Mouse (Mus musculus): ENCODE results near the gene Gpr21.
A peak's percentile ranks its signal among the peaks of the same experiment; 100 is the strongest.
"Not testable (repeated sequence)": the region's sequence is repeated elsewhere in the genome, so short reads cannot be mapped to it uniquely, and the experiment has no call there.

Gpr21 gene

GRCm38 (mm10) chr2:37516030-37516710 is at the start of gene Gpr21:
Gene Gpr21, plus strand, starts transcription at chr2:37516332.
- DNase-seq (ENCODE audit: low read depth, low spot score), result no peak

- no peak for DNase-seq (ENCODE audit: low read depth, low spot score)
These were observed 36.6 kb upstream of the Gpr21 start for GRCm38 (mm10) chr2:37479559-37479958.

- DNase-seq (ENCODE audit: low read depth, low spot score), result no peak
These were observed 36.1 kb upstream of the Gpr21 start for GRCm38 (mm10) chr2:37480039-37480438.

GRCm38 (mm10) chr2:37484165-37484564 is 32.0 kb upstream of the Gpr21 start:
- DNase-seq (ENCODE audit: low read depth, low spot score), result no peak

GRCm38 (mm10) chr2:37485370-37485769 is 30.8 kb upstream of the Gpr21 start:
- DNase-seq (ENCODE audit: low read depth, low spot score), result peak; percentile 84

- DNase-seq (ENCODE audit: low read depth, low spot score), result no peak
These were observed 29.7 kb upstream of the Gpr21 start for GRCm38 (mm10) chr2:37486408-37486807.

- DNase-seq (ENCODE audit: low read depth, low spot score), result no peak
These were observed 27.2 kb upstream of the Gpr21 start for GRCm38 (mm10) chr2:37488956-37489355.

- peak; percentile 96 for DNase-seq (ENCODE audit: low read depth, low spot score)
These were observed 18.8 kb upstream of the Gpr21 start for GRCm38 (mm10) chr2:37497321-37497720.

- DNase-seq (ENCODE audit: low read depth, low spot score), result not testable (repeated sequence)
These were observed 10.3 kb upstream of the Gpr21 start for GRCm38 (mm10) chr2:37505856-37506255.

GRCm38 (mm10) chr2:37511134-37511901 is 4.8 kb upstream of the Gpr21 start:
- no peak for DNase-seq (ENCODE audit: low read depth, low spot score)

- no peak for DNase-seq (ENCODE audit: low read depth, low spot score)
These were observed 860 bp downstream of the Gpr21 start for GRCm38 (mm10) chr2:37516922-37517462.

- no peak for DNase-seq (ENCODE audit: low read depth, low spot score)
These were observed 2.6 kb downstream of the Gpr21 start for GRCm38 (mm10) chr2:37518561-37519285.

GRCm38 (mm10) chr2:37519286-37519640 is 3.1 kb downstream of the Gpr21 start:
- DNase-seq (ENCODE audit: low read depth, low spot score), result no peak

GRCm38 (mm10) chr2:37527587-37527986 is 11.5 kb downstream of the Gpr21 start:
- peak; percentile 12 for DNase-seq (ENCODE audit: low read depth, low spot score)

GRCm38 (mm10) chr2:37529397-37529796 is 13.3 kb downstream of the Gpr21 start:
- DNase-seq (ENCODE audit: low read depth, low spot score), result no peak

GRCm38 (mm10) chr2:37530766-37531165 is 14.6 kb downstream of the Gpr21 start:
- no peak for DNase-seq (ENCODE audit: low read depth, low spot score)

GRCm38 (mm10) chr2:37531639-37532038 is 15.5 kb downstream of the Gpr21 start:
- no peak for DNase-seq (ENCODE audit: low read depth, low spot score)

GRCm38 (mm10) chr2:37549346-37550012 is 33.3 kb downstream of the Gpr21 start:
- no peak for DNase-seq (ENCODE audit: low read depth, low spot score)

- no peak for DNase-seq (ENCODE audit: low read depth, low spot score)
These were observed 40.2 kb downstream of the Gpr21 start for GRCm38 (mm10) chr2:37556366-37556765.

- no peak for DNase-seq (ENCODE audit: low read depth, low spot score)
These were observed 49.4 kb downstream of the Gpr21 start for GRCm38 (mm10) chr2:37565579-37565978.

GRCm38 (mm10) chr2:37566035-37566434 is 49.9 kb downstream of the Gpr21 start:
- DNase-seq (ENCODE audit: low read depth, low spot score), result no peak

GRCm38 (mm10) chr2:37569888-37570287 is 53.8 kb downstream of the Gpr21 start:
- no peak for DNase-seq (ENCODE audit: low read depth, low spot score)
